Mouse (Mus musculus) frontal cortex, adult (tissue): Measurements from ENCODE around the gene D1Ertd622e.
"Not testable (repeated sequence)": the region's sequence is repeated elsewhere in the genome, so short reads cannot be mapped to it uniquely, and the experiment has no call there.

Experiments used
- ATAC-seq: cut with Nextera tagmentation; 2 replicates; pipeline ENCODE4 v1.9.2; 2017; ENCODE audit warnings: mild to moderate bottlenecking, moderate library complexity, mixed read lengths; ENCODE audit not compliant: low TSS enrichment

Gene D1Ertd622e

GRCm38 (mm10) chr1:97580680-97581079 is 81.2 kb downstream of the D1Ertd622e start:
- ATAC-seq: not testable (repeated sequence)

- no peak for ATAC-seq
Measured at GRCm38 (mm10) chr1:97580270-97580669, 81.6 kb downstream of the D1Ertd622e start.

- ATAC-seq: no peak
Measured at GRCm38 (mm10) chr1:97578025-97578417, 83.9 kb downstream of the D1Ertd622e start.

GRCm38 (mm10) chr1:97577062-97578024 is 84.5 kb downstream of the D1Ertd622e start:
- ATAC-seq: no peak

GRCm38 (mm10) chr1:97576576-97576975 is 85.3 kb downstream of the D1Ertd622e start:
- no peak for ATAC-seq

- ATAC-seq: no peak
Measured at GRCm38 (mm10) chr1:97570814-97571213, 91.1 kb downstream of the D1Ertd622e start.

- no peak for ATAC-seq
Measured at GRCm38 (mm10) chr1:97567956-97568355, 93.9 kb downstream of the D1Ertd622e start.

- ATAC-seq: no peak
Measured at GRCm38 (mm10) chr1:97564641-97565040, 97.2 kb downstream of the D1Ertd622e start.

GRCm38 (mm10) chr1:97562867-97563266 is 99.0 kb downstream of the D1Ertd622e start:
- no peak for ATAC-seq
